Mouse (Mus musculus): ENCODE results near the gene 1700016K19Rik.

Gene 1700016K19Rik

GRCm38 (mm10) chr11:76042882-76043281 is 43.2 kb downstream of the 1700016K19Rik start:
- no peaks in the 10 kb centered on the region for H3K36me3 ChIP-seq (ENCODE audit: insufficient read depth, low read length)
- TF ChIP-seq CTCF (conservative IDR thresholded peaks at IDR 0.05; ENCODE audit: low read length) (no peak), NANOG (IDR thresholded peaks at IDR 0.05; ENCODE audit: borderline replicate concordance, low read length) (no peak), POU5F1 (IDR thresholded peaks at IDR 0.05; ENCODE audit: borderline replicate concordance, low read length) (no peak)
- H3K4me1 ChIP-seq (replicated peaks; ENCODE audit: low read depth, low read length): no peaks in the 10 kb centered on the region
- no peak overlapping the region for H3K4me3 ChIP-seq (replicated peaks; ENCODE audit: low read length)
- H3K27me3 ChIP-seq (ENCODE audit: insufficient read depth, low read length): peaks cover 9% of the 10 kb centered on the region; the same call in 1 of the 2 replicates
- no peaks in the 10 kb centered on the region for H3K9me3 ChIP-seq (ENCODE audit: low read length)

GRCm38 (mm10) chr11:76044468-76044867 is 44.8 kb downstream of the 1700016K19Rik start:
- no peaks in the 10 kb centered on the region for H3K4me1 ChIP-seq (replicated peaks; ENCODE audit: low read depth, low read length)
- no peak overlapping the region for H3K4me3 ChIP-seq (replicated peaks; ENCODE audit: low read length)
- no peaks in the 10 kb centered on the region for H3K36me3 ChIP-seq (ENCODE audit: insufficient read depth, low read length)
- TF ChIP-seq CTCF (conservative IDR thresholded peaks at IDR 0.05; ENCODE audit: low read length): no peak
- TF ChIP-seq NANOG (IDR thresholded peaks at IDR 0.05; ENCODE audit: borderline replicate concordance, low read length): no peak
- no peak for TF ChIP-seq POU5F1 (IDR thresholded peaks at IDR 0.05; ENCODE audit: borderline replicate concordance, low read length)
- no peaks in the 10 kb centered on the region for H3K9me3 ChIP-seq (ENCODE audit: low read length)
- peaks cover 9% of the 10 kb centered on the region; the same call in 1 of the 2 replicates for H3K27me3 ChIP-seq (ENCODE audit: insufficient read depth, low read length)

- no peak overlapping the region for H3K4me3 ChIP-seq (replicated peaks; ENCODE audit: low read length)
- no peaks in the 10 kb centered on the region for H3K4me1 ChIP-seq (replicated peaks; ENCODE audit: low read depth, low read length)
- H3K9me3 ChIP-seq (ENCODE audit: low read length): no peaks in the 10 kb centered on the region
- peaks cover 9% of the 10 kb centered on the region; the same call in 1 of the 2 replicates for H3K27me3 ChIP-seq (ENCODE audit: insufficient read depth, low read length)
- TF ChIP-seq NANOG (IDR thresholded peaks at IDR 0.05; ENCODE audit: borderline replicate concordance, low read length): no peak
- TF ChIP-seq CTCF (conservative IDR thresholded peaks at IDR 0.05; ENCODE audit: low read length): no peak
- no peak for TF ChIP-seq POU5F1 (IDR thresholded peaks at IDR 0.05; ENCODE audit: borderline replicate concordance, low read length)
- no peaks in the 10 kb centered on the region for H3K36me3 ChIP-seq (ENCODE audit: insufficient read depth, low read length)
Measured at GRCm38 (mm10) chr11:76045367-76045766, 45.7 kb downstream of the 1700016K19Rik start.

- H3K4me1 ChIP-seq (replicated peaks; ENCODE audit: low read depth, low read length): peaks cover 9% of the 10 kb centered on the region; the same call in 1 of the 2 replicates
- no peaks in the 10 kb centered on the region for H3K36me3 ChIP-seq (ENCODE audit: insufficient read depth, low read length)
- no peak overlapping the region for H3K4me3 ChIP-seq (replicated peaks; ENCODE audit: low read length)
- H3K9me3 ChIP-seq (ENCODE audit: low read length): no peaks in the 10 kb centered on the region
- TF ChIP-seq NANOG (IDR thresholded peaks at IDR 0.05; ENCODE audit: borderline replicate concordance, low read length) (no peak), CTCF (conservative IDR thresholded peaks at IDR 0.05; ENCODE audit: low read length) (no peak), POU5F1 (IDR thresholded peaks at IDR 0.05; ENCODE audit: borderline replicate concordance, low read length) (no peak)
- no peaks in the 10 kb centered on the region for H3K27me3 ChIP-seq (ENCODE audit: insufficient read depth, low read length)
Measured at GRCm38 (mm10) chr11:76050509-76050908, 50.8 kb downstream of the 1700016K19Rik start.

GRCm38 (mm10) chr11:76050967-76051512 is 51.3 kb downstream of the 1700016K19Rik start:
- no peak for TF ChIP-seq NANOG (IDR thresholded peaks at IDR 0.05; ENCODE audit: borderline replicate concordance, low read length)
- no peak for TF ChIP-seq CTCF (conservative IDR thresholded peaks at IDR 0.05; ENCODE audit: low read length)
- no peak for TF ChIP-seq POU5F1 (IDR thresholded peaks at IDR 0.05; ENCODE audit: borderline replicate concordance, low read length)
- Histone ChIP-seq H3K4me3 (replicated peaks; ENCODE audit: low read length) (no peak overlapping the region), H3K27me3 (ENCODE audit: insufficient read depth, low read length) (no peaks in the 10 kb centered on the region), H3K4me1 (replicated peaks; ENCODE audit: low read depth, low read length) (peaks cover 9% of the 10 kb centered on the region; the same call in 1 of the 2 replicates), H3K36me3 (ENCODE audit: insufficient read depth, low read length) (no peaks in the 10 kb centered on the region), H3K9me3 (ENCODE audit: low read length) (no peaks in the 10 kb centered on the region)

GRCm38 (mm10) chr11:76052496-76052895 is 52.8 kb downstream of the 1700016K19Rik start:
- Histone ChIP-seq H3K36me3 (ENCODE audit: insufficient read depth, low read length) (no peaks in the 10 kb centered on the region), H3K4me1 (replicated peaks; ENCODE audit: low read depth, low read length) (peaks cover 9% of the 10 kb centered on the region; the same call in 1 of the 2 replicates), H3K9me3 (ENCODE audit: low read length) (no peaks in the 10 kb centered on the region), H3K27me3 (ENCODE audit: insufficient read depth, low read length) (no peaks in the 10 kb centered on the region), H3K4me3 (replicated peaks; ENCODE audit: low read length) (no peak overlapping the region)
- no peak for TF ChIP-seq NANOG (IDR thresholded peaks at IDR 0.05; ENCODE audit: borderline replicate concordance, low read length)
- TF ChIP-seq CTCF (conservative IDR thresholded peaks at IDR 0.05; ENCODE audit: low read length): no peak
- TF ChIP-seq POU5F1 (IDR thresholded peaks at IDR 0.05; ENCODE audit: borderline replicate concordance, low read length): no peak

Data from E14TG2a.4 (cell line).